Comparison of ENCODE assay signal across 19 mouse cellular contexts in genomic region chr3:135285807-135286206, GRCm38 (mm10). TPM values are rescaled to one million over a fixed set of nuclear protein-coding genes. Genes with fewer than 3 reads are reported as not detected.
"Had no signal": no experiment of that assay in that cellular context is flagged by ENCODE, and none has a peak within 500 bp of the region (broad histone marks: within the 10 kb centered on the region; RNA-seq: fewer than 3 reads in every experiment).

No protein-coding gene starts in this region.

- ATAC-seq: liver, embryonic 12.5 days; midbrain, embryonic 16.5 days had no signal

- H3K4me1 ChIP-seq: liver, embryonic 12.5 days had no signal

- H3K4me3 ChIP-seq: liver, embryonic 12.5 days; midbrain, embryonic 10.5 days; midbrain, embryonic 12.5 days; myocyte; neural tube, embryonic 13.5 days; neural tube, embryonic 15.5 days had no signal

- H3K4me2 ChIP-seq: liver, embryonic 12.5 days; midbrain, embryonic 12.5 days; neural tube, embryonic 13.5 days; neural tube, embryonic 15.5 days had no signal

- H3K27ac ChIP-seq: liver, embryonic 12.5 days; liver, embryonic 14.5 days; midbrain, embryonic 10.5 days; midbrain, embryonic 12.5 days; neural tube, embryonic 13.5 days; neural tube, embryonic 15.5 days had no signal

- H3K9me3 ChIP-seq: liver, embryonic 12.5 days; midbrain, embryonic 10.5 days; midbrain, embryonic 12.5 days; neural tube, embryonic 13.5 days; neural tube, embryonic 15.5 days had no signal

- H3K36me3 ChIP-seq: liver, embryonic 12.5 days; midbrain, embryonic 10.5 days; midbrain, embryonic 12.5 days; neural tube, embryonic 13.5 days; neural tube, embryonic 15.5 days had no signal

- H3K9ac ChIP-seq: liver, embryonic 12.5 days; liver, embryonic 14.5 days; midbrain, embryonic 12.5 days; neural tube, embryonic 13.5 days; neural tube, embryonic 15.5 days had no signal

- H3K27me3 ChIP-seq: liver, embryonic 12.5 days; midbrain, embryonic 12.5 days; neural tube, embryonic 13.5 days; neural tube, embryonic 15.5 days had no signal

- DNase-seq: midbrain, embryonic 14.5 days; retina, postnatal 1 day; right cerebral cortex, adult 18-20 months; right cerebral cortex, postnatal 25 days; right cerebral cortex, postnatal 4 days; spleen, adult 18-20 months; thymus, adult 18-20 months; thymus, postnatal 14 days; thymus, postnatal 36 days had no signal

RNA-seq across cellular contexts. Expression of gene Slc9b2, which starts 21.7 kb away (rescaled TPM):
- polyA plus RNA-seq: liver, adult 2 months; small intestine, adult 2 months had no signal
